Mouse (Mus musculus): ENCODE results near the gene Sergef.

Sergef gene

DNA sequence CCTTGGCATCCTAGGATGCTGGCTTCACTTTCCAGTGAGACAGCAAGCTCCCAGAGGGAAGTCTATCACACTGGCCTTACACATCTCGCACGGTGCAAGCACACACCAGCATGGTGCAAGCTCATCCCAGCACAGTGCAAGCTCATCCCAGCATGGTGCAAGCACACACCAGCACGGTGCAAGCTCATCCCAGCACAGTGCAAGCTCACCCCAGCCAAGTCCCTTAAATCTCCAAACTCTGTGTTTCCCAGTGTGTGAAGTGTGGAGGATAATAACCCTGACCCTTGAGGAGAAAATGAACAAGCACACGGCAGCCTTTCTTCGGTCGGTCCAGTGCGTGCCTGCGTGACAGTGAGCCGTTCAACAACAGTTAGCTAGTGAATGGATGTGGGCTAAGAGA, 84.8 kb downstream of the Sergef start:
- in situ Hi-C loops (cut with MboI; ENCODE audit: low pct_unique_long_range_greater_than_20kb in 1 of 2, low sequenced_read_pairs in 2 of 2, unreplicated experiment in 1 of 2) = no loop called here

DNA sequence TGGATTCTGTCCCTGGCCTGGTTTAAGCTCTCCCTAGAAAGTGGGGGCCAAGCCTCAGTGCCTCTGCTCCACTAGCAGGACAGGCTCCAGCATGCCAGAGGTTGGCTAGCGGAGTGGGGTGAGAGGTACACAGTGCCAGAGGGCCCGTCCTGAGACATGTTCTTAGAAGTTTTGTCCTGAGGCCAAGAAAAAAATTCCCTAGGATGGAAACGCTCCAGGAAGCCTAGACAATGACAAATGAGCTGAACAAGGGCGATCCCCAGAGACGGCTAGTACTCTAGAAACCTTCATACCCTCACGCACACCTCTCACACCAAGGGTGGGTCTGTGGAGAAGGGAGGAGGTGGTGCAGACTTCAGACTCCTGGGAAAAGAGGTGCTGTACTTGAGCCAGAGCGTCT, 85.6 kb downstream of the Sergef start:
- in situ Hi-C loops (cut with MboI; ENCODE audit: low pct_unique_long_range_greater_than_20kb in 1 of 2, low sequenced_read_pairs in 2 of 2, unreplicated experiment in 1 of 2) = no loop called here

DNA sequence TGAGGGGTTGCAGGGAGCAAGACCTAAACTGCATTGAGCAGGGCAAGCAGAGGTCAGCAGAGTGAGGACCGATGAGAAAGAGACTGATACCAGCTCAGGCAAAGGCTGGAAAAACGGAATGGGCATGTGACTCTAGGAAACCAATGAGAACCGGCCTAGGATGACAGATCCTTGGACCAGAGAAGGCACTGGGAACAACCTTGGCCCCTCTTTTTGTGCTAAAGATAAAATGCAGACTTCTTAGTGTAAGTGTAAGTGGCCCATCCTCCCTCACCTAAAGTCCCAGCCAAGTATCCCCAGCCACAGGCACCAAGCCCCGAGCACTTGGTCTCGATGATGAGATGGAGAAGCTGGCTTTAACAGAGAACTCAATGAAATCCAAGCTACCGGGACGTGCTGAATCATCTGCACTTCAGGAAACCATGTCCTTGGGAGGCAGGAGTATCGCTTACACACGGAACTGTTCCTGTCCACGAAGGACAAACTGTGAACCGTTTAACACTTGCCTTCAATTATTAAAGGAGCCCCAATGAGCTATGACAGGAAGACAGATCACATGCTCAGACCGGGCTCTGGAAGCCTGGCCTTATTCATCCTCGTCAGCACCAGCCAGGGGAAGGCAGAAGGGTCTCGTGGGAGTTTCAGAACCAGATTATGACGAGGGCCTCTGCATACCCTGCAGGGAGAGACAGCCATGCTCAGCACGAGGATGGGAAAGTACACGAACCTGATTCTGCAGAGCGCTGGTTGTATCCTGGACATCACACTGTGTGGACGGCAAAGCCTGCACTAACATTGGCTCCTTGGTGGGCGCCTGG, 87.5 kb downstream of the Sergef start:
- in situ Hi-C loops (cut with MboI; ENCODE audit: low pct_unique_long_range_greater_than_20kb in 1 of 2, low sequenced_read_pairs in 2 of 2, unreplicated experiment in 1 of 2) = no loop called here

GRCm38 (mm10) chr7:46551173-46551572, 88.4 kb downstream of the Sergef start:
- in situ Hi-C loops (cut with MboI; ENCODE audit: low pct_unique_long_range_greater_than_20kb in 1 of 2, low sequenced_read_pairs in 2 of 2, unreplicated experiment in 1 of 2) = no loop called here

GRCm38 (mm10) chr7:46548124-46548523, 91.5 kb downstream of the Sergef start:
- in situ Hi-C loops (cut with MboI; ENCODE audit: low pct_unique_long_range_greater_than_20kb in 1 of 2, low sequenced_read_pairs in 2 of 2, unreplicated experiment in 1 of 2) = no loop called here

DNA sequence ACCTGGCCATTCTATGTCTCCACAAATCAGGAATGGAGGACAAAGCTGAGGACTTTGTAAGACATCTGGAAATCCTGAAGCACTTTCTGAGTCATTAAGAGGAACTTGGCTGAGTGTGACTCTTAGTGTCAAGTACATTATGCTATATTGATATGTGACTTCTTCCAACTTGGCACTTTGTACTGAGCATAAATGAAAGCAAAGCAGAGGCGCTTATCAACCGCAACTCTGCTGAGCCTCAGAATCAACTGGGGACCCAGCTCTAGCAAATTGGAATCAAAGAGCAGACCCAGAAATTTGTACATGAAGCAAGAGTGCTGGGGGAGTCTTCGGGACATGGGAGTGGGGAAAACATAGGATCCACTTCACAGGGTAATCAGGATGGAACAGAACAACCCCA, 92.0 kb downstream of the Sergef start:
- in situ Hi-C loops (cut with MboI; ENCODE audit: low pct_unique_long_range_greater_than_20kb in 1 of 2, low sequenced_read_pairs in 2 of 2, unreplicated experiment in 1 of 2) = no loop called here

DNA sequence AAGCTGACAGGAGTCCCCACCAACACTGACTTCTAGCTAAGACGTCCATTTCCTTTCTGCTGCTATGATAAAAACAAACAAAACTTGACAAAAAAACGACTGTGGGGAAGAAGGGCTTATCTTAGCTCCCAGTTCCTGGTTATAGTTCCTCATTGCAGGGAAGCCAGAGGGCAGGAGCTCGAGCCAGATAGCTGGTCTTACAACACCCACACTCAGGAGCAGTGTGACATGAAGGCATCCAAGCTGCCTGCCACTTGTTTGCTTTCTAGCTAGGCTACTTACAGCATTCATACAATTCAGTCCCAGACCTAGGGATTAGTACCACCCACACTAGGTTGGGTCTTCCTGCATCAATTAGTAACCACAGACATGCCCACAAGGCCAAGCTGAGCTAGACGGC, 93.1 kb downstream of the Sergef start:
- in situ Hi-C loops (cut with MboI; ENCODE audit: low pct_unique_long_range_greater_than_20kb in 1 of 2, low sequenced_read_pairs in 2 of 2, unreplicated experiment in 1 of 2) = no loop called here

- in situ Hi-C loops (cut with MboI; ENCODE audit: low pct_unique_long_range_greater_than_20kb in 1 of 2, low sequenced_read_pairs in 2 of 2, unreplicated experiment in 1 of 2) = no loop called here
Measured at GRCm38 (mm10) chr7:46544195-46544641, 95.4 kb downstream of the Sergef start.

DNA sequence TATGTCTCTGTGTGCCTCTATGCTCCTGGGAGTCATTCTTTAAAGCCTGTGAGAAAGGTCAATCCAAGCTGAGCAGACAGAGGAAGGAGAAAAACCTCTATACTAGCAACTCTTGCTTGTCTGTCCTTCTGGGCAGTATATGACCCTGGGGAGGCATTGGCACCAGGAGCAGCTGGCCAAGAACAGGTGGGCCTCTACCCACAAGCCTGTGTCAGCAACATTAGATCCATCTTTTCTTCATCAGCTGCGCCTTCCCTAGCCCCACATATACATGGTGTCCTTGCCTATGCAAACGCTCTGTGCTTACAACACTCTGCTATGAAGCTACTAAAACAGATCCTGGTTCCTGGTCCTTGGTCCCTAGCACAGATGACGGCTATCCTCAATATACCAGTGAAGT, 97.5 kb downstream of the Sergef start:
- in situ Hi-C loops (cut with MboI; ENCODE audit: low pct_unique_long_range_greater_than_20kb in 1 of 2, low sequenced_read_pairs in 2 of 2, unreplicated experiment in 1 of 2) = no loop called here

DNA sequence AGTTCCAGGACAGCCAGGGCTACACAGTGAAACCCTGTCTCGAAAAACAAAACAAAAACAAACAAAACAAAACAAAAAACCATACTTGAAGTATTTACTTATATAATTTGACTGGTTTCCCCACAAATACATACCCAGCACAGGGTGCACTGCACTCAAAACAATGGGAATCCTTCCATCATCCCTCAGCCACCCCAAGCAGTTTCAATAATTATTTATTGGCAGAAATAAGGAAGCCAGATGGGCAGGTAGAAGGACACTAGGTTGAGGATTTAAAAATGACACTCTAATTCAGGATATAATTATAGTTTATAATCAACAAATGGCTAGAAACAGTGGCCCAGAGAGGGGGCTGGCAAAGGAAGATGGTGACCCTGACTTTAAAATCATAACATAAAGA, 99.0 kb downstream of the Sergef start:
- in situ Hi-C loops (cut with MboI; ENCODE audit: low pct_unique_long_range_greater_than_20kb in 1 of 2, low sequenced_read_pairs in 2 of 2, unreplicated experiment in 1 of 2) = no loop called here

- in situ Hi-C loops (cut with MboI; ENCODE audit: low pct_unique_long_range_greater_than_20kb in 1 of 2, low sequenced_read_pairs in 2 of 2, unreplicated experiment in 1 of 2) = no loop called here
Measured at GRCm38 (mm10) chr7:46536456-46537097, 103.0 kb downstream of the Sergef start.

GRCm38 (mm10) chr7:46535429-46535799, 104.2 kb downstream of the Sergef start:
- in situ Hi-C loops (cut with MboI; ENCODE audit: low pct_unique_long_range_greater_than_20kb in 1 of 2, low sequenced_read_pairs in 2 of 2, unreplicated experiment in 1 of 2) = no loop called here

GRCm38 (mm10) chr7:46534767-46535428, 104.7 kb downstream of the Sergef start:
- in situ Hi-C loops (cut with MboI; ENCODE audit: low pct_unique_long_range_greater_than_20kb in 1 of 2, low sequenced_read_pairs in 2 of 2, unreplicated experiment in 1 of 2) = no loop called here

DNA sequence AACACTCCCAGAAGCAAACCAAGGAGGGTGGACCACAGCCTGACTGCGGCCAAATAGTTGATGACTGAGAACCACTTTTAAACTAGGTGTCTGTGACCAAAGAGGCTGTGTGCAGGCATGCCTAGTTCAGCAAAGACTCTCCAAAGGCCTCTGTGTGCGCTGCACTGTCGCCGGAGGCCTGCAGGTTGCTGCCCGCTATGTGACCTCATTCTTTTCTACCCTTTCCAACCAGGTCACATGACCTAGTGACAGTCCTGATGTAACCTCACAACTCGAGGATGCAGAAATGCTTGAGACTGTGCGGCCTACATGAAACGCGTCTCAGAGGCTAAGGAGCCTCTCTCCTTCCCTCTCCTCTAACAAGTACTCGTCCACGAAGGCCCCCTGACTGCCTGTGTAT, 106.1 kb downstream of the Sergef start:
- in situ Hi-C loops (cut with MboI; ENCODE audit: low pct_unique_long_range_greater_than_20kb in 1 of 2, low sequenced_read_pairs in 2 of 2, unreplicated experiment in 1 of 2) = no loop called here

DNA sequence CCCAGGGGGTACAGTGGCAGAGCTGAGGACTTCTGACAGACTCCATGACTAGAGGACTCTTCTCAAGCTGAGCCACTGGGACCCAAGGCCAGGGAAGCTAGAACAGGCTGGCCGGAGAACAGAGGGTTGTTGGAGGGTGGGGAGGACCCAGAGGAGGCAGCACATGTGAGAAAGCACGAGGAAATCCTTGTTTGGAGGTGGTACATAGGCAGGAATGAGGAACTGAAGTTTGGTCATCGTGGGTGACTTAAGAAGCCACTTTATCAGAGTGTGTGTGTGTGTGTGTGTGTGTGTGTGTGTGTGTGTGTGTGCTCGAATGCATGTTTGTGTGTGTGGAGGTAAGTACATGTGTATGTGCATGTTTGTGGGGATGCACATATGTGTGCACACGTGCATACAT, 108.3 kb downstream of the Sergef start:
- in situ Hi-C loops (cut with MboI; ENCODE audit: low pct_unique_long_range_greater_than_20kb in 1 of 2, low sequenced_read_pairs in 2 of 2, unreplicated experiment in 1 of 2) = no loop called here

DNA sequence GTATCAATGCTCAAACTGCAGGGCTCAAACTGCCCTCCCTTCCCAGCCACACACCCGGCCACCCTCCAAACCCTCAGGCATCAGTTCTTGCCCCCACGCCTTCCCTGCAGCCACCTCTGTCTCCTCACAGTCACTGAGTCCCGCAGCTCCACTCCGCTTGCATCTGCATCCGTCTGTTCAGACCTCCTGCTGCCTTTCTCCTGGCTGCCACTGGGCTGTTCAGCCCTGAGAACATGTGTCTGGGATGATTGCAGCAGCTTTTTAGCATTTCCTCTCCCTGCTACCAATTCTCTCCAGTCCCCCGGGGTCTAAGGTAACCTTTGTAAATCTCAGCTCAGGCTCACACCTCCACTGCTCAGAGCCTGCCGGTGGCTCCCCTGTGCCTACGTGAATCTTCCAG, 109.7 kb downstream of the Sergef start:
- in situ Hi-C loops (cut with MboI; ENCODE audit: low pct_unique_long_range_greater_than_20kb in 1 of 2, low sequenced_read_pairs in 2 of 2, unreplicated experiment in 1 of 2) = no loop called here

- in situ Hi-C loops (cut with MboI; ENCODE audit: low pct_unique_long_range_greater_than_20kb in 1 of 2, low sequenced_read_pairs in 2 of 2, unreplicated experiment in 1 of 2) = no loop called here
Measured at GRCm38 (mm10) chr7:46529259-46529658, 110.3 kb downstream of the Sergef start.

- in situ Hi-C loops (cut with MboI; ENCODE audit: low pct_unique_long_range_greater_than_20kb in 1 of 2, low sequenced_read_pairs in 2 of 2, unreplicated experiment in 1 of 2) = no loop called here
Measured at GRCm38 (mm10) chr7:46526665-46527154, 112.9 kb downstream of the Sergef start.

DNA sequence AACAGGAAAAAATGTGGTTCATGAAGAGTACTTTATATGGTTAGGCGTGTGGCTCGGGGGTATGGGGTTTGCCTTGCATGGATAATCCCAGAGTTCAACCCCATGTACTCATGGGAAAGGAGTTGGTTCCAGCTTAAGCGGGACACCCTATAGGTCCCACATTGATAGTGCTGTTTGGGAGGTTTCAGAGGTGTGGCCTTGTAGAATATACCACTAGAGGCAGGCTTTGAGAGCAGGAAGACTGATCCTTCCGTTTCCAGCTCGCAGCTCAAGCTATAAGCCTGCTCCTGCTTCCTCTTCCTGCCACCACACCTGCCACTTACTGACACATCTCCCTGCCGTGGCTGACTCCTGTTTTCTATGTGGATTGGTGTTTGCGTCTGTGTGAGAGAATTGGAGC, 116.4 kb downstream of the Sergef start:
- in situ Hi-C loops (cut with MboI; ENCODE audit: low pct_unique_long_range_greater_than_20kb in 1 of 2, low sequenced_read_pairs in 2 of 2, unreplicated experiment in 1 of 2) = no loop called here
